Comparison of ENCODE assay signal across 14 mouse cellular contexts in the genomic region with DNA sequence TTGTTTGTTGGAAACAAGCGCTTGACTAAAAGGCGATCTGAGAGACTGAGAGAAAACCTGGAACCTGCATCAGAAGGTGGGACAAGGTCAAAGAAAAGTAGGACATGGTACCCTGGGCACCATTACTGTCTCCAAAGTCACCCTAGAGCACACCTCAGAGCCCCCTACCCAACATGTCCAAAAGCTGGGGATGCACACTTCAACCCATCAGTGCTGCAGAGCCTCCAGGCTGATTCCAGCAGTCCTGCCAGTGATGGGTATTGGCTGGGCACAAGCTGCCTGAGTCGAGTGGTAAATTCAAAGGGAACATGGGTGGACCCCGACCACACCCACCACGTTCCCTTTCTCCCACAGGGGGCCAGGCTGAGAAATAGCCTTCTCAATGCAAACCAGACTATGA. TPM values are rescaled to one million over a fixed set of nuclear protein-coding genes. Genes with fewer than 3 reads are reported as not detected.
DNase-seq lines count a peak whose midpoint lies in the region; TF ChIP-seq lines count a peak whose summit lies in the region.
"Had no signal": no experiment of that assay in that cellular context is flagged by ENCODE, and none has a peak within 500 bp of the region (broad histone marks: within the 10 kb centered on the region; RNA-seq: fewer than 3 reads in every experiment).

No protein-coding gene starts in this region.

- no peak for TF ChIP-seq CTCF in left cerebral cortex, adult 2 months (IDR thresholded peaks at IDR 0.05)

- intact Hi-C loops in left cerebral cortex, adult 2 months (cut with DNase I), result no loop called here

- peaks cover 6% of the 10 kb centered on the region for H3K4me1 ChIP-seq in heart, embryonic 10.5 days
- H3K4me1 ChIP-seq: embryonic facial prominence, embryonic 12.5 days; embryonic facial prominence, embryonic 15.5 days; heart, embryonic 13.5 days had no signal

- WGBS in heart, embryonic 10.5 days, result 90% methylated on average over 5 of the region's 5 CpGs

- no peaks in the 10 kb centered on the region for H3K27me3 ChIP-seq in heart, embryonic 10.5 days (ENCODE audit: insufficient read depth, poor library complexity, severe bottlenecking)
- H3K27me3 ChIP-seq: embryonic facial prominence, embryonic 12.5 days; embryonic facial prominence, embryonic 15.5 days; heart, embryonic 13.5 days had no signal

- H3K36me3 ChIP-seq in heart, embryonic 10.5 days, result no peaks in the 10 kb centered on the region
- H3K36me3 ChIP-seq: embryonic facial prominence, embryonic 12.5 days; embryonic facial prominence, embryonic 15.5 days; heart, embryonic 13.5 days had no signal

- no peaks in the 10 kb centered on the region for H3K9me3 ChIP-seq in heart, embryonic 10.5 days
- H3K9me3 ChIP-seq: embryonic facial prominence, embryonic 12.5 days; embryonic facial prominence, embryonic 15.5 days; heart, embryonic 13.5 days had no signal

- no peak overlapping the region for H3K27ac ChIP-seq in heart, embryonic 10.5 days
- H3K27ac ChIP-seq in left cerebral cortex, adult 2 months, result peak overlapping the region; percentile 86
- H3K27ac ChIP-seq: embryonic facial prominence, embryonic 12.5 days; embryonic facial prominence, embryonic 15.5 days; heart, embryonic 13.5 days had no signal

- no peak overlapping the region for H3K4me3 ChIP-seq in heart, embryonic 10.5 days
- no peak overlapping the region for H3K4me3 ChIP-seq in left cerebral cortex, adult 2 months
- H3K4me3 ChIP-seq: embryonic facial prominence, embryonic 12.5 days; embryonic facial prominence, embryonic 15.5 days; heart, embryonic 13.5 days had no signal

- peak; percentile 22 for DNase-seq in cerebellum, adult 11-12 months
- no peak for DNase-seq in cerebellum, postnatal 25 days
- DNase-seq in heart, embryonic 10.5 days (ENCODE audit: low spot score), result peak; percentile 68
- no peak for DNase-seq in heart, adult 18-20 months
- no peak for DNase-seq in left cerebral cortex, adult 2 months (ENCODE audit: extremely low spot score in 1 of 2, low spot score in 2 of 2)
- DNase-seq in left cerebral cortex, adult 8-10 months (ENCODE audit: low spot score in 2 of 2), result no peak
- DNase-seq in lung, postnatal 25 days (ENCODE audit: low spot score), result no peak
- DNase-seq: forebrain, postnatal 0 days; gastrocnemius, postnatal 25 days; heart, postnatal 14 days; heart, postnatal 4 days had no signal

RNA-seq across cellular contexts. Expression of gene Ndufb4, which starts 21.1 kb away (rescaled TPM):
- polyA plus RNA-seq in heart, embryonic 10.5 days (2016; fragmentation: Nextera tagmentation; extraction: Ambion mirVana), result 61.3 and 67.0 TPM in 2 replicates
- total RNA-seq in heart, adult 18-20 months (2021), result 100 to 1,000 TPM; 123 to 199 TPM
- total RNA-seq in left cerebral cortex, adult 2 months (2021), result 10 to 100 TPM; 68.5 to 69.7 TPM
- total RNA-seq in left cerebral cortex, adult 8-10 months (2022), result 10 to 100 TPM; 62.1 to 83.1 (median 75.9) TPM

Comparison
In these comparisons a context has a peak if more than half of its experiments do, and no peak if none do; other contexts are left out.
1. DNase-seq: peak in cerebellum, adult 11-12 months (single experiment) and heart, embryonic 10.5 days (single experiment); none in cerebellum, postnatal 25 days (0 of 2), heart, adult 18-20 months (0 of 2), left cerebral cortex, adult 2 months (0 of 2), left cerebral cortex, adult 8-10 months (0 of 2) and lung, postnatal 25 days (single experiment).